Mouse (Mus musculus): ENCODE results near the gene Depdc7.

The Depdc7 gene

GRCm38 (mm10) chr2:104742741-104743064 lies at the start of gene Depdc7:
Depdc7 (minus strand) TSS chr2:104742878.
- DNase-seq (ENCODE audit: low spot score) = peak; percentile 47

DNA sequence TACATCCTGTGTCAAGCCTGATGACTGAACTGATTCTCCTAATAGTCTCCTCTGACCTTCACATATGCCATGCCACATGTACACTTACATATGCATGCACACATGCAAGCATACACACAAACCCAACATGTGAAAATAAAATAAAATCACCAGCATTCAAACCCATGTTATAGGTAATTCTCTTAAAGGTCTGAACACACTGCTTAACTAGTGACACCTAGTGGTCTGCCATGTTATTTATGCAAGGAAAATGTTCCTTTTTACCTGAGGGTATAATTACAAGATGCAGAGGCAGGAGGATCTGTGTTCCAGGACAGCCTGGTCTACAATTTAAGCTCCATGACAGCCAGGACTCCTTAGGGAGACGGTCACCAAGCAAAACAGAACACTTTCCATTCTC lies 32.1 kb upstream of the Depdc7 start:
- peak; percentile 38 for DNase-seq (ENCODE audit: low spot score)

DNA sequence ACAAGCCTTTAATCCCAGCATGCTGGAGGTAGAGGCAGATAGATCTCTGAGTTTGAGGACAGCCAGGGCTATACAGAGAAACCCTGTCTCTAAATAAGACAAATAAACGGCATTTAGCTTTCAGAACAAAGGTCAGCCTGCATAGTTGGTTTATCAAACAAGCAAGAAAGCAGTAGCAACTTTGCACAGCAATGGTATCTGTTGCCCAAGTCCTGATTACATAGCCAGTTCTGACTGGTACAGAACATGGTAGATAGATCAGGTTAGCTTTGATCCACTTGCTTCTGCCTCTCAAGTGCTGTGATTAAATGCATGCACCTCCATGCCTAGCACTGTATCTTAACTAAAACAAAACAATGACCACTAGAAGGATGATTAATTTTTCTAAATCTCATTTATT lies 26.0 kb upstream of the Depdc7 start:
- no peak for DNase-seq (ENCODE audit: low spot score)

- DNase-seq (ENCODE audit: low spot score) = no peak
These were observed 21.3 kb upstream of the Depdc7 start for GRCm38 (mm10) chr2:104764018-104764417.

DNA sequence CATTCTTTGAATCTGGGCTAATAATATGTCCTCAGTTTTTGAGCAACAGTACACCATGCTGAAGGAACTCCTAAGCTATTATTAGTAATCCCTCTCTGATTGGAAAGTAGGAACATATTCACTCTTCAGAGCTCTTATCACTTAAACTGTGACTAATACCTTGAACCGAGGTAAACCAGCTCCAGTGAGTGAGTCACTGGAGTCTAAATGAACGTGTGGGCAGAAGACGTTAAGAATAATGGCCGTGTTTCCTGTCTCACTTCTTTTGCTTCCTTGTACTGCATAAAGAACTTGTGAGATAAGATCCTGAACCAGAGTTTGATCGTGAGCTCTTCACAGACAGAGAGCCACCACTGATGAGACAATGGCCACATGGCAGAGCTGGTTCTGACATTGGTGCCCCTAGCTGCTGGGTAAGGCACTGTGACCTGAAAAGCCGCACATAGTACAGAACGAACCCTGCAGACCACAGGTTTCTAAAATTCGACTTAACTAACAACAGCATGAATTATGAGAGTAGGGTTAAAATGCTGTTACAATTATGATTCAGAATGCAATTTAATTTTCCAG lies 20.5 kb upstream of the Depdc7 start:
- DNase-seq (ENCODE audit: low spot score) = no peak

DNA sequence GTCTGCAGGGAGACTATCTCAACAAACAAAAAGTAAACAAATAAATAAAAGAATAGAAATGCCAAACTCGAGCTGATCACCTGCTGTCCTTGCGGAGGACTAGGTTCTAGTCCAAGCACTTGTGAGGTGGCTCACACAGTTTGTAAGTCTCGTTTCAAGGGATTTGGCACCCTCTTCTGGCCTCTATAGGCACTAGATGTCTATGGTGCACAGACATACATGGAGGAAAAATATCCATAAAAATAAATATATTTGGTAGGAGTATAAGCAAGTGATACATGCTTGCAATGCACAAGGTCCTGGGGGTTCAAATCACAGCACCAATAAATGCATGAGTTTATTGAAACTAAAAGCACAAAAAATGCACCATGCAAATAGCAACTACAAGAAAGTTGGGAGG lies 7.9 kb upstream of the Depdc7 start:
- DNase-seq (ENCODE audit: low spot score) = no peak

DNA sequence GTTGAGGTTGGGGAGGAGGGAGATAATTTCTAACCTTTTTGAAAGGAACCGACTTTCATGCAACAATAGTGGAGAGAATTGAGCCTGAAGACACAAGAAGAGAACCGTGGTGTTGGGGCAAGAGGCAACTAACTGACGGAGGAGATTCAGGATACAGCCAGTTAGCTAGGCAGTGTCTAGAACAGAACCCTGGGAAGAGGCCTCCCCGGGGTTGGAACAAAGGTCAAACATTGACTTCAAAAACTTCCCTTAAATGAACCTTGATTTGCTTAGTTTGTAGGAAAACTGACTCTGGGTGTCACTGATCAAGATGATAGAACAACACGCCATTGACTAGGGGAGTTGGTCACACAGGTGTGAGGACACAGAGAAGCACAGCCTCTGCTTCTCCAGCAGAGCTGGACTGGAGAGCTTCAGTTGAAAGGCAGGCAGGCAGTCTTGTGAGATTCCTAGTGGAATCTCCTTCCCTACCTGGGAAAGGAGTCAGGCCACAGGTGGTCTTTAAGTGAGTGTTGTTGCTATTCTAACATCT lies 6.0 kb upstream of the Depdc7 start:
- no peak for DNase-seq (ENCODE audit: low spot score)

DNA sequence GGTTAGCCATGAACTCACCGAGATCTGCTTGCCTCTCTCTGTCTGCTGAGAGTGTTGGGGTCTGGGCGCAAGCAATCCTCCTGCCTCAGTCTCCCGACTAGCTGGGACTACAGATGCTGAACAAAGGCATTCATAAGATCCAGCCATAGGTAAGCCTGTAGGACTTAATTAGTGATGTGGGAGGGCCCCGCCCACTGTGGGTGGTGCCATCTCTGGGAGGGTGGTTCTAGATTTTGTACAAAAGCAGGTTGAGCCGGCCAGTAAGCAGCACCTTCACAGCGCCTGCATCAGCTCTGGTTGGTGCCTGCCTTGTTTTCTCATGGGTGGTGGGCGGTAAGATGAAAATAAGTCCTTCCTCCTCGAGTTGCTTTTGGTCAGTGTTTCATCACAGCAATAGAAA lies 3.6 kb upstream of the Depdc7 start:
- no peak for DNase-seq (ENCODE audit: low spot score)

GRCm38 (mm10) chr2:104743971-104744370 lies 1.3 kb upstream of the Depdc7 start:
- no peak for DNase-seq (ENCODE audit: low spot score)

GRCm38 (mm10) chr2:104743160-104743559 lies 482 bp upstream of the Depdc7 start:
- no peak for DNase-seq (ENCODE audit: low spot score)

- no peak for DNase-seq (ENCODE audit: low spot score)
These were observed 560 bp downstream of the Depdc7 start for GRCm38 (mm10) chr2:104741896-104742740.

DNA sequence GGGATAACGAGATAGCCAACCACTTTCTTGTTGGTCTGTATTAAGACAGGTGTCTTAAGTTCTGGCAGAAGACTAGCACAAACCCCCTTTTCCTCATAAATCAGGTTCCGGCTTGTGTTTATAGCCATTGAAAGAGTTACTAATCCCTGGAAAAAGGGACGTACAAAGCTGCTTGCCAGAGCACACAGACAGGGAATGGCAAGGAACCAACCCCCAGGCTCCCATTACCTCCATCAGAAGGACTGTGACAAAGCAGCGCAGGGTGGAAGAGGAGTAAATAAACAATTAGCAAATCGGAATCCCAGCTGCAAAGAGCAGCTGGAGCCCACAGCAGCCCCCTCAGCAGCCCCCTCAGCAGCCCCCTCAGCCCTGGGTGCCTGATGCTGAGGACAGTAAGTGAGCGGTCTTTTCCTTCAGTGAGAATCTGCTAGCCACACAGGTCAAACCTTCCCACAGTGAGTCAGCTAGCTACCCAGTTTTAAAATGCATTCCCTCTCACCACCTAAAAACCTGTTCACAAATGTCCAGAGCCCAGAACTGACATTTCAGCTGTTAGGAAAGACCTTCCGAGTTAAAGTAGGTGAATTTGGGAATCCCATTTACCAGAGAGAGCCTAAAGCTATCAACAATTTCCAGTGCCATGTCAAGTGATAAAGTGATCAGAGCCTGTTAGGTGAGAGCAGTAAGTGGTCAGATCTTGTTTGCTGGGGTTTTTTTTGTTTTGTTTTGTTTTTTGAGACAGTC lies 1.5 kb downstream of the Depdc7 start:
- no peak for DNase-seq (ENCODE audit: low spot score)

- DNase-seq (ENCODE audit: low spot score) = no peak
These were observed 2.3 kb downstream of the Depdc7 start for GRCm38 (mm10) chr2:104740248-104740949.

DNA sequence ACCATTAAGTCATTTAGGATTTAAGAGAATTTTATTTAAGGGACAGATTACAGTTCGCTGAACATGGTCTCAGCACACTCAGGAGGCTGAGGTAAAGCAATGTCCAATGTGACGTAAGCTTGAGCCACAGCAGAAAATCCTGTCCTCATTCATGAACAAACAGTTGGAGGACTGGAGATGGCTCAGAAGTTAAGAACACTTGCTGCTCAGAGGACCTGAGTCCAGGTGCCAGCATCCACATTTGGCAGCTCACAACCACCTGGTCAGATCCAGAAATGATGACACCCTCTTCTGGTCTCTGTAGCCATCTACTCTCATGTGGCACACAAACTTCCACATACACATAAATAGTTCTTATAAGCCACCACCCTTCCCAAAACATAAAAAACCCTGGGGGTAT lies 3.0 kb downstream of the Depdc7 start:
- no peak for DNase-seq (ENCODE audit: low spot score)

DNA sequence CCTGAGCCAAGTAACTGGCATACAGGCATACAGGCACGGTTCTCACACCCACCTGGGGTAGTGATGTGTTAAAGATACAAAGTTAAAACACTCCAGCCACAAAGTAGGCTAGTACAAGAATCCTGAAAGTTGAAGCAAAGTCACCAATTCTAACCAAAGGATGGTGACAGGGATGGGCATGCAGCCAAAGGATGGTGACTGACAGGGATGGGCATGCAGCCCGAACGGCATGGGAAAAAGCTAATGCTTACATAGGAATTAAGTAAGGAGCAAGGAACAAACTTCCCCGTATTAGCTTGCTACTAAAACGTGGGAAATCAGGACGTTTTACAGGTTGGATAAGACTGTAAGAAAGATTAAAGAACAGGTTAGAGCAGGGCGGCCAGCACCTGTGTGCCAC lies 6.4 kb downstream of the Depdc7 start:
- DNase-seq (ENCODE audit: low spot score) = no peak

GRCm38 (mm10) chr2:104732562-104733256 lies 10.0 kb downstream of the Depdc7 start:
- no peak for DNase-seq (ENCODE audit: low spot score)

- DNase-seq (ENCODE audit: low spot score) = no peak
These were observed 10.6 kb downstream of the Depdc7 start for GRCm38 (mm10) chr2:104732033-104732444.

DNA sequence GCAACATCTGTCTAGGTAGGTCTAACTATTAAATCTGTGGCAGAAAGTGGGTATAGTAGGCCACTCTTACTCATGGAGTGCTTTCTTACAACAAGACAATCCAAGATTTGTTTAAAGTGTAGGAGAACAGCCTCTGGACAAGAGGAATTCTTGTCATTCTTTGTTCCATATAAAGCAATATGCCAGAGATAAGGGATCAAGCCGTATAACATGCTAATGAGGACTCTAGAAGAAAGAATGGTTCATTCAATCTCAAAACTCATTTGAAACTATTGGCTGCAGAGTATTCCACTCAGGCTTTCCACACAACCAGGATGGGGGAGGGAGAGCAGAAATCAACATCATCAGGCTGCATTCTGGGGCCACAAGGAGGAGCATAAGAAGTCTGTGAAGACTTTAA lies 15.3 kb downstream of the Depdc7 start:
- no peak for DNase-seq (ENCODE audit: low spot score)

- no peak for DNase-seq (ENCODE audit: low spot score)
These were observed 20.7 kb downstream of the Depdc7 start for GRCm38 (mm10) chr2:104722021-104722420.

DNA sequence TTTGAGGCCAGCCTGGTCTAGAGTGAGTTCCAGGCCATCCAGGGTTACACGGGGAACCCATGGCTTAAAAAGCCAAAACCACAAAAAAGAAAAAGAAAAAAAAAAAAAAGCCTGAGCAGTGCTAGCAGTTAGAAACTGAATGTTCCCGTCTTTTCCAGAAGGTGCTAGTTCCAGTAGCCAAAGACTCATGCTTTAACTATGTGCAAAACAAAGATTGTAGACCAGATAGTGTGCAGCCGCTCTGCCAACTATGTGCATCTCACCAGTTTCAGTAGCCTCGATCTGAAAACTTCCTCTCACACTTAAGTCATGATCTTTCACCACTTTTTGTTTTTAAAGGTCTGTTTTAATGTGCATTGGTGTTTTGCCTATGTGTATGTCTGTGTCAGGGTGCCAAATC lies 24.9 kb downstream of the Depdc7 start:
- no peak for DNase-seq (ENCODE audit: low spot score)

- DNase-seq (ENCODE audit: low spot score) = no peak
These were observed 25.4 kb downstream of the Depdc7 start for GRCm38 (mm10) chr2:104717231-104717735.

Data from layer of hippocampus, adult 9-10 months (tissue).